Mouse (Mus musculus): Measurements from ENCODE around the gene Kat5. TPM values are rescaled to one million over a fixed set of nuclear protein-coding genes. Genes with fewer than 3 reads are reported as not detected.

Gene Kat5
- polyA plus RNA-seq, 1 experiment from 2014 or later = 32.2 TPM

DNA sequence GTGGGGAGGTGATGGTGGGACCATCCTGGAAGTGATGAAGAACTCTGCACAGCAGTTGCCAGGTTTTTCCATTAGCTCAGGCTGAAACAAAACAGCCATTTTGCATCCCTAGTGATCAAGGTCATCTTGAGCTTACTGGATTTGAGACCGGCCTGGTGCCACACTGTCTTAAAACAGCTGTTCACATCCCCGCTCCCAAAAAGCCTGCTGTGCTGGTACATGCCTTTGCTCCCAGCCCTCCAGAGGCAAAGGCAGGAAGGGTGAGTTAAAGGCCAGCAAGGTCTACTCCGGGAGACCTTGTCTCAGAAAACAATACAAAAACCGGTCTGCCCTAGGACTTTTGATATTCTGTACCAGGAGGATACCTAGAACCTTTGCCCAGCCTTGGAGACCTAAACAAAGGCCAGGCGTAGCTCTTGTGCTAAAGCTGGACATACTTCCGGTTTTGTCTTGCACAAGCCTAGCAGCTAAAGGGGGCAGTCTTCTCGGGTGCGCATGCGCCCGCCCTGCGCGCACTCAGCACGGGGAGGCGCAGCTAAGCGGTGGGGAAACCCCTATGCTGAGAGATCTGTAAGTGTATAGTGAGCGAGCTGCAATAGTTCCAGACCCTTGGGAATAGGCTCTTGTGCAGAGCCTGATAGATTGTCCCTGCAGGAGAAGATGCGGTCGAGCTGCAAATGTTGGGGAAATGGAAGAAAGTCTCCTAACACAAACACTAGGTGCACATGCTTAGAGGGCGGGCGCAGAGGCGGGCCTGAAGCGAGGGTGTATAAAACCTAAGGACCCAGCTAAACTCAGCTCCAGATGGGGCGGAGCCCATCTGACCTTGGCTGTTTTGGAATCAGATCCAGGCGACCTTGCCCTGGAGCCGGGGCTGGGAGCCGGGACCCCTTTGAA lies 38.6 kb upstream of the Kat5 start:
- Histone ChIP-seq H3K4me2 (ENCODE audit: low read depth, low read length) (peak overlapping the region; percentile 54), H3K9ac (replicated peaks; ENCODE audit: low read length) (peak overlapping the region; percentile 59), H3K4me1 (ENCODE audit: control insufficient read depth, insufficient read depth, low read length) (peaks cover 3% of the 10 kb centered on the region; the same call in 1 of the 2 replicates), H3K4me3 (ENCODE audit: low read depth, low read length) (peak overlapping the region; percentile 21), H3K27me3 (ENCODE audit: control insufficient read depth, insufficient read depth, low read length) (no peaks in the 10 kb centered on the region), H3K27ac (replicated peaks; ENCODE audit: low read depth, low read length) (peak overlapping the region; percentile 60), H3K9me3 (replicated peaks; ENCODE audit: control insufficient read depth, low read length) (no peaks in the 10 kb centered on the region), H3K36me3 (replicated peaks; ENCODE audit: control insufficient read depth, insufficient read depth, low read depth, low read length) (no peaks in the 10 kb centered on the region; the same call in 1 of the 2 replicates)
- DNase-seq (ENCODE audit: low spot score) (peak; percentile 89), ATAC-seq (replicated peaks; ENCODE audit: insufficient number of reproducible peaks, low FRiP score, low TSS enrichment, low read depth) (peak; percentile 77)
- 8% methylated on average over 26 of the region's 26 CpGs for WGBS

DNA sequence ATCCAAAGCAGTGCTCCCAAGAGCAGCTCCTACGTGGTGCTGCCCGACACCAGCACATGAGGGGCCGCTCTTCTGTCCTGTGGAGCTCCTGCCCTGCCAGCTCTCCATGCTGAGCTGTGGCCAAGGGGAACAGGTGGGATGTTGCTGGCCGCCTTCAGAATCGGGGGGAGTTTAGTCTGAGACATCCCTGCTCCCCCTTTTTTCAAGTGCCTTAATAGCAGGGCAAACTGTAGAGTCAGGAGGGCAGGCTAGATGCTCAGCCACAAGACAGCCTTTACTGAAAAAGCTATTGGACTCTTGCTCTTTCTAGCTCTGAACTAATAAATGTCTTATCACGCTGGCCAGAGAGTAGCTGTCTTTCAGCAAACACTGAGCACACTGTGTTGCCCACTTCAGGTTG lies 37.8 kb upstream of the Kat5 start:
- Histone ChIP-seq H3K9me3 (replicated peaks; ENCODE audit: control insufficient read depth, low read length) (no peaks in the 10 kb centered on the region), H3K4me2 (ENCODE audit: low read depth, low read length) (no peak overlapping the region), H3K27me3 (ENCODE audit: control insufficient read depth, insufficient read depth, low read length) (no peaks in the 10 kb centered on the region), H3K4me3 (ENCODE audit: low read depth, low read length) (no peak overlapping the region), H3K9ac (replicated peaks; ENCODE audit: low read length) (no peak overlapping the region), H3K36me3 (replicated peaks; ENCODE audit: control insufficient read depth, insufficient read depth, low read depth, low read length) (no peaks in the 10 kb centered on the region; the same call in 1 of the 2 replicates), H3K27ac (replicated peaks; ENCODE audit: low read depth, low read length) (no peak overlapping the region), H3K4me1 (ENCODE audit: control insufficient read depth, insufficient read depth, low read length) (0 out of 2 replicates have a peak, but pooled peaks cover 3% of the 10 kb centered on the region)
- no peak for ATAC-seq (replicated peaks; ENCODE audit: insufficient number of reproducible peaks, low FRiP score, low TSS enrichment, low read depth)
- WGBS = 92% methylated on average over 6 of the region's 6 CpGs
- no peak for DNase-seq (ENCODE audit: low spot score)

DNA sequence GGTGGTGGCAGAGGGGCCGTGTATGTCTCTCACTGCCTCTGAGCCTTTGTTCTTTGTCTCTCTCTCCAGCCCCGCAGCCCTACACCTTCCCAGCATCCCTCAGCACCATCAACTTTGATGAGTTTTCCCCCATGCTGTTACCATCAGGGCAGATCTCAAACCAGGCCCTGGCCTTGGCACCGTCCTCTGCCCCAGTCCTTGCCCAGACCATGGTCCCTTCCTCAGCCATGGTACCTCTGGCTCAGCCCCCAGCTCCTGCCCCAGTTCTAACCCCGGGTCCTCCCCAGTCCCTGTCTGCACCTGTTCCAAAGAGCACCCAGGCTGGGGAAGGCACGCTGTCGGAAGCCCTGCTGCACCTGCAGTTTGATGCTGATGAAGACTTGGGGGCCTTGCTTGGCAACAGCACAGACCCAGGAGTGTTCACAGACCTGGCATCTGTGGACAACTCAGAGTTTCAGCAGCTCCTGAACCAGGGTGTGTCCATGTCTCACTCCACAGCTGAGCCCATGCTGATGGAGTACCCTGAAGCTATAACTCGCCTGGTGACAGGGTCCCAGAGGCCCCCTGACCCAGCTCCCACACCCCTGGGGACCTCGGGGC lies 36.8 kb upstream of the Kat5 start:
- no peaks in the 10 kb centered on the region for H3K27me3 ChIP-seq (ENCODE audit: control insufficient read depth, insufficient read depth, low read length)
- H3K4me2 ChIP-seq (ENCODE audit: low read depth, low read length) = no peak overlapping the region
- no peak overlapping the region for H3K9ac ChIP-seq (replicated peaks; ENCODE audit: low read length)
- H3K4me3 ChIP-seq (ENCODE audit: low read depth, low read length) = no peak overlapping the region
- ATAC-seq (replicated peaks; ENCODE audit: insufficient number of reproducible peaks, low FRiP score, low TSS enrichment, low read depth) = no peak
- 0 out of 2 replicates have a peak, but pooled peaks cover 3% of the 10 kb centered on the region for H3K4me1 ChIP-seq (ENCODE audit: control insufficient read depth, insufficient read depth, low read length)
- no peaks in the 10 kb centered on the region; the same call in 1 of the 2 replicates for H3K36me3 ChIP-seq (replicated peaks; ENCODE audit: control insufficient read depth, insufficient read depth, low read depth, low read length)
- 88% methylated on average over 8 of the region's 8 CpGs for WGBS
- DNase-seq (ENCODE audit: low spot score) = no peak
- H3K9me3 ChIP-seq (replicated peaks; ENCODE audit: control insufficient read depth, low read length) = no peaks in the 10 kb centered on the region
- H3K27ac ChIP-seq (replicated peaks; ENCODE audit: low read depth, low read length) = no peak overlapping the region

DNA sequence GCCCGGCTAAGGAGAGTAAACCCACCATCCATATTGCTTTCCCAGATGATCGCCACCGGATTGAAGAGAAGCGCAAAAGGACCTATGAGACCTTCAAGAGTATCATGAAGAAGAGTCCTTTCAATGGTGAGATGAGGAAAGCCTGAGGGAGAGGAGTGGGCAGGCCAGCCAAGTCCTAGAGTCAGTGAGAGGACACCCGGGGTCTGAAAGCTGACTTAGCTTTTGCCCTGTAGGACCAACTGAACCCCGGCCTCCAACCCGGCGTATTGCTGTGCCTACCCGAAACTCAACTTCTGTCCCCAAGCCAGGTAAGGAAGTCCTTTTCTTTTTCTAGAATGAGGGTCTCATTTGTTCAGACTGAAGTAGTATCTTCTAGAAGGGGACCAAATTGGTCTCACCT lies 35.2 kb upstream of the Kat5 start:
- 98% methylated on average over 9 of the region's 9 CpGs for whole genome bisulfite sequencing
- Histone ChIP-seq H3K4me2 (ENCODE audit: low read depth, low read length) (no peak overlapping the region), H3K27ac (replicated peaks; ENCODE audit: low read depth, low read length) (no peak overlapping the region), H3K9me3 (replicated peaks; ENCODE audit: control insufficient read depth, low read length) (no peaks in the 10 kb centered on the region), H3K27me3 (ENCODE audit: control insufficient read depth, insufficient read depth, low read length) (no peaks in the 10 kb centered on the region), H3K4me1 (ENCODE audit: control insufficient read depth, insufficient read depth, low read length) (0 out of 2 replicates have a peak, but pooled peaks cover 3% of the 10 kb centered on the region), H3K36me3 (replicated peaks; ENCODE audit: control insufficient read depth, insufficient read depth, low read depth, low read length) (peaks cover 7% of the 10 kb centered on the region), H3K4me3 (ENCODE audit: low read depth, low read length) (no peak overlapping the region), H3K9ac (replicated peaks; ENCODE audit: low read length) (no peak overlapping the region)
- no peak for ATAC-seq (replicated peaks; ENCODE audit: insufficient number of reproducible peaks, low FRiP score, low TSS enrichment, low read depth)
- no peak for DNase-seq (ENCODE audit: low spot score)

DNA sequence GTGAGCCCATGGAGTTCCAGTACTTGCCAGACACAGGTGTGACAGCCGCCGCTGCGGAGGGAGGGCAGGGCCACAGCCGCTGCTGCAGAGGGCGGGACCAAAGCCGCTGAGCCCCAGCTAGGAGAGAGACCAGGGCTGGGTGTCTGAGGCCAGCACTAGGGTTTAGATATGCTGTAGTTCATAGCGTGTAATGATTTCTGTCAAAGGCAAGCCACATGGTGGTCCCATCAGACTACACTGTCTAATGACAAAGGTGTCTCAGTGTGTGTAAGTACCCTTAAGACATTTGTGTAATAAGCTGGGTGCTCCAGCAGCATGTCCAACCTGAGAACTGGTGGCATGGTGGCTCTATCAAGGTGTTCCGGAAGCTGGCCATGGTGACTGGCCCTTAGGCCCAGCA lies 31.6 kb upstream of the Kat5 start:
- Histone ChIP-seq H3K27ac (replicated peaks; ENCODE audit: low read depth, low read length) (no peak overlapping the region), H3K4me1 (ENCODE audit: control insufficient read depth, insufficient read depth, low read length) (peaks cover 5% of the 10 kb centered on the region), H3K9ac (replicated peaks; ENCODE audit: low read length) (no peak overlapping the region), H3K4me2 (ENCODE audit: low read depth, low read length) (no peak overlapping the region), H3K4me3 (ENCODE audit: low read depth, low read length) (no peak overlapping the region), H3K27me3 (ENCODE audit: control insufficient read depth, insufficient read depth, low read length) (no peaks in the 10 kb centered on the region), H3K9me3 (replicated peaks; ENCODE audit: control insufficient read depth, low read length) (no peaks in the 10 kb centered on the region), H3K36me3 (replicated peaks; ENCODE audit: control insufficient read depth, insufficient read depth, low read depth, low read length) (peaks cover 7% of the 10 kb centered on the region)
- DNase-seq (ENCODE audit: low spot score) (no peak), ATAC-seq (replicated peaks; ENCODE audit: insufficient number of reproducible peaks, low FRiP score, low TSS enrichment, low read depth) (no peak)
- WGBS = 92% methylated on average over 8 of the region's 8 CpGs

DNA sequence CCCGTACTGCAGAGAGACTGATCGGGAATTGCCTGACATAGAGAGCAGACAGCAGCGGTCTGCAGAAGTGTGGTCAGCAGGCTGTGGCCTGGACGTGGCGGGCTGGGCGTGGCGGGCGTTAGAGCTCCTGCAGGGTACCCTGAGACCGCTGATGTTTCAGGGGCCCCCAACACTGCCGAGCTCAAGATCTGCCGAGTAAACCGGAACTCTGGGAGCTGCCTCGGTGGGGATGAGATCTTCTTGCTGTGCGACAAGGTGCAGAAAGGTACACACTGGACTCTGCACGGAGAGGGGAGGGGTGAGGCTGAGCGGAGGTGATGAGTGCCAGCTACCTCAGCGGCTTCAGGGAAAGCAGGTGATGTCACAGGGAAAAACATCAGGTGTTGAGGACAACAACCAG lies 31.0 kb upstream of the Kat5 start:
- 96% methylated on average over 17 of the region's 17 CpGs for WGBS
- no peak for ATAC-seq (replicated peaks; ENCODE audit: insufficient number of reproducible peaks, low FRiP score, low TSS enrichment, low read depth)
- no peak overlapping the region for H3K4me3 ChIP-seq (ENCODE audit: low read depth, low read length)
- H3K4me1 ChIP-seq (ENCODE audit: control insufficient read depth, insufficient read depth, low read length) = peaks cover 6% of the 10 kb centered on the region
- no peak overlapping the region for H3K9ac ChIP-seq (replicated peaks; ENCODE audit: low read length)
- no peak for DNase-seq (ENCODE audit: low spot score)
- H3K27ac ChIP-seq (replicated peaks; ENCODE audit: low read depth, low read length) = no peak overlapping the region
- peaks cover 7% of the 10 kb centered on the region for H3K36me3 ChIP-seq (replicated peaks; ENCODE audit: control insufficient read depth, insufficient read depth, low read depth, low read length)
- H3K27me3 ChIP-seq (ENCODE audit: control insufficient read depth, insufficient read depth, low read length) = no peaks in the 10 kb centered on the region
- H3K9me3 ChIP-seq (replicated peaks; ENCODE audit: control insufficient read depth, low read length) = no peaks in the 10 kb centered on the region
- H3K4me2 ChIP-seq (ENCODE audit: low read depth, low read length) = no peak overlapping the region

DNA sequence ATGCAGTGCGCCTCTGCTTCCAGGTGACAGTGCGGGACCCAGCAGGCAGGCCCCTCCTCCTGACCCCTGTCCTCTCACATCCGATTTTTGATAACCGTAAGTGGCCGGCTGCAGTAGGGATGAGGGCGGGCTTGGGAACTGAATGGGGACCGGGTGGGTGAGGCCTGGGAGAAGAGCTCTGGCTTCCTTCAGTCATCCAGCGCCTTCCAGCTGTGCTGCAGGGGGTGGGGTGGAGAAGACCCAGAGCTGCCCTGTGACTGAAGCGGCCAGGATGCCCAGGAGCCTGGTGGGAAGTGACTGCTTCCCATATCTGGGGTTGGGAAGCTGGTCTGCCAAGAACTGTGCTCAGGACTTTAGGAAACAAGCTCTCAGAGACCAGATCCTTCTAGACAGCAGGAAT lies 30.3 kb upstream of the Kat5 start:
- Histone ChIP-seq H3K27me3 (ENCODE audit: control insufficient read depth, insufficient read depth, low read length) (no peaks in the 10 kb centered on the region), H3K4me2 (ENCODE audit: low read depth, low read length) (no peak overlapping the region), H3K27ac (replicated peaks; ENCODE audit: low read depth, low read length) (no peak overlapping the region), H3K36me3 (replicated peaks; ENCODE audit: control insufficient read depth, insufficient read depth, low read depth, low read length) (peaks cover 7% of the 10 kb centered on the region), H3K4me3 (ENCODE audit: low read depth, low read length) (no peak overlapping the region), H3K4me1 (ENCODE audit: control insufficient read depth, insufficient read depth, low read length) (peaks cover 6% of the 10 kb centered on the region), H3K9ac (replicated peaks; ENCODE audit: low read length) (no peak overlapping the region), H3K9me3 (replicated peaks; ENCODE audit: control insufficient read depth, low read length) (no peaks in the 10 kb centered on the region)
- 69% methylated on average over 9 of the region's 9 CpGs for WGBS
- DNase-seq (ENCODE audit: low spot score) = no peak
- no peak for ATAC-seq (replicated peaks; ENCODE audit: insufficient number of reproducible peaks, low FRiP score, low TSS enrichment, low read depth)

DNA sequence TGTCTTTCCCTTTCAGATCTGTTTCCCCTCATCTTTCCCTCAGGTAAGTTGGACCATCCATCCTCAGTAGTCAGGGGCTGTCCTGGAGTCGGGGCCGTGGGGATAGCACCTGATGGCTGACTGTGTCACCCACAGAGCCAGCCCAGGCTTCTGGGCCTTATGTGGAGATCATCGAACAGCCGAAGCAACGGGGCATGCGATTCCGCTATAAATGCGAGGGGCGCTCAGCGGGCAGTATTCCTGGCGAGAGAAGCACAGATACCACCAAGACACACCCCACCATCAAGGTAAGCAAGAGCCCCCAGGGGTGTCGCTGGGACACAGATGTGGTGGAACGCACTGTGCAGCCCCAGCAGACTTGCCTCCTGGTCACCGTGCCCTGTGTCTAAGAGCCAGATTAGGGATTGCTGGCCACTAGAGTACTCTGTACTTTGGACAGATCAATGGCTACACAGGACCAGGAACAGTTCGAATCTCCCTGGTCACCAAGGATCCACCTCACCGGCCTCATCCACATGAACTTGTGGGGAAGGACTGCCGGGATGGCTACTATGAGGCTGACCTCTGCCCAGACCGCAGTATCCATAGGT lies 28.5 kb upstream of the Kat5 start:
- peaks cover 6% of the 10 kb centered on the region for H3K4me1 ChIP-seq (ENCODE audit: control insufficient read depth, insufficient read depth, low read length)
- no peaks in the 10 kb centered on the region for H3K27me3 ChIP-seq (ENCODE audit: control insufficient read depth, insufficient read depth, low read length)
- peak overlapping the region; percentile 93 for H3K4me2 ChIP-seq (ENCODE audit: low read depth, low read length)
- H3K9ac ChIP-seq (replicated peaks; ENCODE audit: low read length) = peak overlapping the region; percentile 91
- 88% methylated on average over 18 of the region's 18 CpGs for WGBS
- H3K9me3 ChIP-seq (replicated peaks; ENCODE audit: control insufficient read depth, low read length) = no peaks in the 10 kb centered on the region
- ATAC-seq (replicated peaks; ENCODE audit: insufficient number of reproducible peaks, low FRiP score, low TSS enrichment, low read depth) (no peak), DNase-seq (ENCODE audit: low spot score) (no peak)
- H3K27ac ChIP-seq (replicated peaks; ENCODE audit: low read depth, low read length) = no peak overlapping the region
- peak overlapping the region; percentile 49 for H3K4me3 ChIP-seq (ENCODE audit: low read depth, low read length)
- peaks cover 7% of the 10 kb centered on the region for H3K36me3 ChIP-seq (replicated peaks; ENCODE audit: control insufficient read depth, insufficient read depth, low read depth, low read length)
